Mouse (Mus musculus) midbrain, embryonic 12.5 days (tissue): ENCODE data around the gene Fcer1a. TPM values are rescaled to one million over a fixed set of nuclear protein-coding genes. Genes with fewer than 3 reads are reported as not detected.

Experiments used
- polyA plus RNA-seq: library from polyadenylated mRNA; unstranded; fragments of >200 nt; fragmentation: Nextera tagmentation; extraction: Ambion mirVana; gene quantifications from 2 replicates; pipeline ENCODE4 v1.2.1, GENCODE M21; 2016

Gene Fcer1a
- polyA plus RNA-seq, 1 experiment from 2014 or later, result not detected

Other genes with a start within 250 kb of the Fcer1a start
- gene Olfr1408, start 89.8 kb downstream of the Fcer1a start, polyA plus RNA-seq, result not detected in 2 replicates
- gene Olfr1406, start 36.6 kb downstream of the Fcer1a start, polyA plus RNA-seq, result not detected in 2 replicates
- not detected in 2 replicates for gene Olfr218, start 29.4 kb downstream of the Fcer1a start, polyA plus RNA-seq
- not detected in 2 replicates for gene Olfr1404, start 14.8 kb downstream of the Fcer1a start, polyA plus RNA-seq
- not detected in 2 replicates for gene Olfr418, start 38.8 kb upstream of the Fcer1a start, polyA plus RNA-seq
- gene Mptx2, start 50.6 kb upstream of the Fcer1a start, polyA plus RNA-seq, result not detected in 2 replicates
- gene Ackr1, start 106.5 kb upstream of the Fcer1a start, polyA plus RNA-seq, result 7.1 and 7.3 TPM in 2 replicates
- gene Aim2, start 123.7 kb upstream of the Fcer1a start, polyA plus RNA-seq, result 6.4 and 7.0 TPM in 2 replicates
- gene Cadm3, start 140.5 kb upstream of the Fcer1a start, polyA plus RNA-seq, result 21.6 and 22.8 TPM in 2 replicates